Mouse (Mus musculus): ENCODE measurements around the gene Whrn. TPM values are rescaled to one million over a fixed set of nuclear protein-coding genes. Genes with fewer than 3 reads are reported as not detected.

The Whrn gene
- polyA plus RNA-seq, 2 experiments = 6.6 to 34.3 TPM

- WGBS = 36% methylated on average over 2 of the region's 2 CpGs
- peak; percentile 59 for DNase-seq (ENCODE audit: low spot score)
- H3K4me2 ChIP-seq (replicated peaks; ENCODE audit: low read depth, low read length, severe bottlenecking) = no peak overlapping the region
- no peaks in the 10 kb centered on the region for H3K9me3 ChIP-seq (ENCODE audit: control insufficient read depth, low read length)
- H3K36me3 ChIP-seq (ENCODE audit: control insufficient read depth, insufficient read depth, low read length) = no peaks in the 10 kb centered on the region
- peak; percentile 23; the same call in 1 of the 2 replicates for ATAC-seq (ENCODE audit: low FRiP score, low read depth)
- no peak overlapping the region for H3K9ac ChIP-seq (ENCODE audit: low read depth, low read length, severe bottlenecking)
- TF ChIP-seq POLR2A (IDR thresholded peaks at IDR 0.05; ENCODE audit: borderline replicate concordance, extremely low read depth, insufficient read depth, insufficient read length) = no peak
- no peak overlapping the region for H3K27ac ChIP-seq (replicated peaks; ENCODE audit: low read depth, low read length)
- peaks cover 12% of the 10 kb centered on the region for H3K4me1 ChIP-seq (ENCODE audit: control insufficient read depth, insufficient read depth, low read length)
- no peak overlapping the region for H3K4me3 ChIP-seq (replicated peaks; ENCODE audit: low read length)
- no peaks in the 10 kb centered on the region for H3K27me3 ChIP-seq (ENCODE audit: control insufficient read depth, insufficient read depth, low read length)
Measured at GRCm38 (mm10) chr4:63542209-63542608, 46.4 kb upstream of the Whrn start.

- Histone ChIP-seq H3K9me3 (ENCODE audit: control insufficient read depth, low read length) (no peaks in the 10 kb centered on the region), H3K27ac (replicated peaks; ENCODE audit: low read depth, low read length) (no peak overlapping the region), H3K9ac (ENCODE audit: low read depth, low read length, severe bottlenecking) (no peak overlapping the region), H3K4me1 (ENCODE audit: control insufficient read depth, insufficient read depth, low read length) (no peaks in the 10 kb centered on the region), H3K4me2 (replicated peaks; ENCODE audit: low read depth, low read length, severe bottlenecking) (no peak overlapping the region), H3K36me3 (ENCODE audit: control insufficient read depth, insufficient read depth, low read length) (no peaks in the 10 kb centered on the region), H3K27me3 (ENCODE audit: control insufficient read depth, insufficient read depth, low read length) (no peaks in the 10 kb centered on the region), H3K4me3 (replicated peaks; ENCODE audit: low read length) (no peak overlapping the region)
- WGBS = 76% methylated on average over 4 of the region's 4 CpGs
- DNase-seq (ENCODE audit: low spot score) (no peak), ATAC-seq (ENCODE audit: low FRiP score, low read depth) (no peak)
- no peak for TF ChIP-seq POLR2A (IDR thresholded peaks at IDR 0.05; ENCODE audit: borderline replicate concordance, extremely low read depth, insufficient read depth, insufficient read length)
Measured at GRCm38 (mm10) chr4:63537602-63538001, 41.8 kb upstream of the Whrn start.

GRCm38 (mm10) chr4:63530409-63530808, 34.6 kb upstream of the Whrn start:
- no peaks in the 10 kb centered on the region for H3K27me3 ChIP-seq (ENCODE audit: control insufficient read depth, insufficient read depth, low read length)
- H3K4me1 ChIP-seq (ENCODE audit: control insufficient read depth, insufficient read depth, low read length) = no peaks in the 10 kb centered on the region
- 77% methylated on average over 7 of the region's 7 CpGs for WGBS
- no peak overlapping the region for H3K27ac ChIP-seq (replicated peaks; ENCODE audit: low read depth, low read length)
- no peak for TF ChIP-seq POLR2A (IDR thresholded peaks at IDR 0.05; ENCODE audit: borderline replicate concordance, extremely low read depth, insufficient read depth, insufficient read length)
- H3K4me2 ChIP-seq (replicated peaks; ENCODE audit: low read depth, low read length, severe bottlenecking) = no peak overlapping the region
- H3K9me3 ChIP-seq (ENCODE audit: control insufficient read depth, low read length) = no peaks in the 10 kb centered on the region
- H3K36me3 ChIP-seq (ENCODE audit: control insufficient read depth, insufficient read depth, low read length) = no peaks in the 10 kb centered on the region
- ATAC-seq (ENCODE audit: low FRiP score, low read depth) (no peak), DNase-seq (ENCODE audit: low spot score) (no peak)
- no peak overlapping the region for H3K4me3 ChIP-seq (replicated peaks; ENCODE audit: low read length)
- no peak overlapping the region for H3K9ac ChIP-seq (ENCODE audit: low read depth, low read length, severe bottlenecking)

GRCm38 (mm10) chr4:63528946-63529345, 33.2 kb upstream of the Whrn start:
- H3K9ac ChIP-seq (ENCODE audit: low read depth, low read length, severe bottlenecking) = no peak overlapping the region
- H3K27ac ChIP-seq (replicated peaks; ENCODE audit: low read depth, low read length) = no peak overlapping the region
- no peak for ATAC-seq (ENCODE audit: low FRiP score, low read depth)
- WGBS = 76% methylated on average over 6 of the region's 6 CpGs
- H3K36me3 ChIP-seq (ENCODE audit: control insufficient read depth, insufficient read depth, low read length) = no peaks in the 10 kb centered on the region
- no peak for TF ChIP-seq POLR2A (IDR thresholded peaks at IDR 0.05; ENCODE audit: borderline replicate concordance, extremely low read depth, insufficient read depth, insufficient read length)
- no peak for DNase-seq (ENCODE audit: low spot score)
- H3K4me2 ChIP-seq (replicated peaks; ENCODE audit: low read depth, low read length, severe bottlenecking) = no peak overlapping the region
- no peaks in the 10 kb centered on the region for H3K27me3 ChIP-seq (ENCODE audit: control insufficient read depth, insufficient read depth, low read length)
- no peaks in the 10 kb centered on the region for H3K4me1 ChIP-seq (ENCODE audit: control insufficient read depth, insufficient read depth, low read length)
- H3K9me3 ChIP-seq (ENCODE audit: control insufficient read depth, low read length) = no peaks in the 10 kb centered on the region
- no peak overlapping the region for H3K4me3 ChIP-seq (replicated peaks; ENCODE audit: low read length)

- Histone ChIP-seq H3K27me3 (ENCODE audit: control insufficient read depth, insufficient read depth, low read length) (no peaks in the 10 kb centered on the region), H3K27ac (replicated peaks; ENCODE audit: low read depth, low read length) (no peak overlapping the region), H3K9me3 (ENCODE audit: control insufficient read depth, low read length) (no peaks in the 10 kb centered on the region), H3K9ac (ENCODE audit: low read depth, low read length, severe bottlenecking) (no peak overlapping the region), H3K36me3 (ENCODE audit: control insufficient read depth, insufficient read depth, low read length) (no peaks in the 10 kb centered on the region), H3K4me2 (replicated peaks; ENCODE audit: low read depth, low read length, severe bottlenecking) (no peak overlapping the region), H3K4me1 (ENCODE audit: control insufficient read depth, insufficient read depth, low read length) (no peaks in the 10 kb centered on the region), H3K4me3 (replicated peaks; ENCODE audit: low read length) (no peak overlapping the region)
- TF ChIP-seq POLR2A (IDR thresholded peaks at IDR 0.05; ENCODE audit: borderline replicate concordance, extremely low read depth, insufficient read depth, insufficient read length) = no peak
- no peak for ATAC-seq (ENCODE audit: low FRiP score, low read depth)
- WGBS = 78% methylated on average over 8 of the region's 8 CpGs
- DNase-seq (ENCODE audit: low spot score) = no peak
Measured at GRCm38 (mm10) chr4:63525514-63525913, 29.7 kb upstream of the Whrn start.
